ENCODE assay signal across 20 mouse cellular contexts in genomic region chr11:49958017-49958416, GRCm38 (mm10). TPM values are rescaled to one million over a fixed set of nuclear protein-coding genes. Genes with fewer than 3 reads are reported as not detected.
"Had no signal": no experiment of that assay in that cellular context is flagged by ENCODE, and none has a peak within 500 bp of the region (broad histone marks: within the 10 kb centered on the region; RNA-seq: fewer than 3 reads in every experiment).

No protein-coding gene starts in this region.

- H3K9me3 ChIP-seq: kidney, embryonic 15.5 days; limb, embryonic 12.5 days; limb, embryonic 15.5 days; midbrain, embryonic 12.5 days; midbrain, embryonic 15.5 days; neural tube, embryonic 13.5 days had no signal

- H3K27ac ChIP-seq: kidney, embryonic 15.5 days; left cerebral cortex, adult 2 months; limb, embryonic 12.5 days; limb, embryonic 15.5 days; liver, embryonic 14.5 days; macrophage; midbrain, embryonic 12.5 days; midbrain, embryonic 15.5 days; neural tube, embryonic 13.5 days had no signal

- DNase-seq: kidney, postnatal 10 days; kidney, postnatal 36 days; layer of hippocampus, postnatal 36 days; left cerebral cortex, postnatal 4 days; liver, postnatal 0 days; lung, embryonic 14.5 days; thymus, adult 18-20 months; thymus, postnatal 36 days had no signal

- H3K4me3 ChIP-seq: kidney, embryonic 15.5 days; left cerebral cortex, adult 2 months; limb, embryonic 12.5 days; limb, embryonic 15.5 days; midbrain, embryonic 12.5 days; midbrain, embryonic 15.5 days; neural tube, embryonic 13.5 days had no signal

- H3K4me1 ChIP-seq: kidney, embryonic 15.5 days; limb, embryonic 12.5 days; limb, embryonic 15.5 days; midbrain, embryonic 12.5 days; midbrain, embryonic 15.5 days; neural tube, embryonic 13.5 days had no signal

- H3K9ac ChIP-seq: kidney, embryonic 15.5 days; limb, embryonic 12.5 days; limb, embryonic 15.5 days; liver, embryonic 14.5 days; liver, postnatal 0 days; lung, embryonic 14.5 days; midbrain, embryonic 12.5 days; midbrain, embryonic 15.5 days; neural tube, embryonic 13.5 days had no signal

- H3K36me3 ChIP-seq: kidney, embryonic 15.5 days; limb, embryonic 12.5 days; limb, embryonic 15.5 days; midbrain, embryonic 12.5 days; midbrain, embryonic 15.5 days; neural tube, embryonic 13.5 days had no signal

- H3K27me3 ChIP-seq: midbrain, embryonic 15.5 days had no signal

RNA-seq across cellular contexts. Expression of gene Rasgef1c, which starts 56.4 kb away (rescaled TPM):
- total RNA-seq: neutrophil, adult 5-6 weeks had no signal
- polyA plus RNA-seq: liver, embryonic 11.5 days; liver, embryonic 14.5 days; liver, postnatal 0 days; lung, postnatal 0 days; macrophage had no signal
